Mouse (Mus musculus) limb, embryonic 11.5 days (tissue): ENCODE measurements around the gene Dpm1. TPM values are rescaled to one million over a fixed set of nuclear protein-coding genes. Genes with fewer than 3 reads are reported as not detected.
A peak's percentile ranks its signal among the peaks of the same experiment; 100 is the strongest.

Experiments
- ATAC-seq: fragments of 200-750 bp; cut with Nextera tagmentation; 2 replicates; pipeline ENCODE4 v1.8.0; 2017; ENCODE audit warnings: low read depth; ENCODE audit not compliant: insufficient number of reproducible peaks, low FRiP score, low TSS enrichment
- DNase-seq: peaks from one replicate; pipeline ENCODE4 v3.0.0-alpha.2; 2015; ENCODE audit warnings: low spot score
- H3K27ac ChIP-seq: fragments of 300-500 bp; sonication (generic); replicated peaks from 2 replicates; pipeline ENCODE4 v1.5.1; 2014; ENCODE audit warnings: low read depth, mild to moderate bottlenecking, low read length
- H3K27me3 ChIP-seq: fragments of 300-500 bp; sonication (generic); 2 replicates; pipeline ENCODE4 v1.6.1; 2014; ENCODE audit warnings: mild to moderate bottlenecking, low read length, mixed read lengths; ENCODE audit not compliant: control insufficient read depth, insufficient read depth
- H3K36me3 ChIP-seq: fragments of 300-500 bp; sonication (generic); 2 replicates; pipeline ENCODE4 v1.6.1; 2014; ENCODE audit warnings: mild to moderate bottlenecking, low read length, moderate library complexity, mixed read lengths; ENCODE audit not compliant: control insufficient read depth, insufficient read depth
- H3K4me1 ChIP-seq: fragments of 300-500 bp; sonication (generic); 2 replicates; pipeline ENCODE4 v1.6.1; 2014; ENCODE audit warnings: low read length, mixed read lengths; ENCODE audit not compliant: control insufficient read depth, insufficient read depth
- H3K4me2 ChIP-seq: fragments of 300-500 bp; sonication (generic); 2 replicates; pipeline ENCODE4 v1.6.1; 2014; ENCODE audit warnings: low read depth, mild to moderate bottlenecking, moderate library complexity; ENCODE audit not compliant: severe bottlenecking
- H3K4me3 ChIP-seq: fragments of 300-500 bp; sonication (generic); 2 replicates; pipeline ENCODE4 v1.5.1; 2014; ENCODE audit warnings: low read depth, low read length
- H3K9ac ChIP-seq: fragments of 300-500 bp; sonication (generic); 2 replicates; pipeline ENCODE4 v1.6.1; 2014; ENCODE audit warnings: mild to moderate bottlenecking, low read length
- H3K9me3 ChIP-seq: fragments of 300-500 bp; sonication (generic); 2 replicates; pipeline ENCODE4 v1.6.1; 2016; ENCODE audit warnings: low read length; ENCODE audit not compliant: control insufficient read depth
- WGBS: fragments of 180-500 bp; shearing (Covaris S2); extraction: QIAGEN DNeasy Blood & Tissue Kit; methylation state at CpG from one replicate; pipeline ENCODE4 v1.1.7; 2014; 5-methylcytosine and 5-hydroxymethylcytosine counted together
- microRNA-seq: library from miRNA; unstranded; fragments of <30 nt; microRNA quantifications from one replicate; pipeline ENCODE4, GENCODE M21; 2016
- polyA plus RNA-seq: library from polyadenylated mRNA; unstranded; fragments of >200 nt; fragmentation: Nextera tagmentation; extraction: Ambion mirVana; gene quantifications from 2 replicates; pipeline ENCODE4 v1.2.1, GENCODE M21; 2014

Gene Dpm1
- polyA plus RNA-seq, 1 experiment from 2014 or later, result 54.7 TPM

DNA sequence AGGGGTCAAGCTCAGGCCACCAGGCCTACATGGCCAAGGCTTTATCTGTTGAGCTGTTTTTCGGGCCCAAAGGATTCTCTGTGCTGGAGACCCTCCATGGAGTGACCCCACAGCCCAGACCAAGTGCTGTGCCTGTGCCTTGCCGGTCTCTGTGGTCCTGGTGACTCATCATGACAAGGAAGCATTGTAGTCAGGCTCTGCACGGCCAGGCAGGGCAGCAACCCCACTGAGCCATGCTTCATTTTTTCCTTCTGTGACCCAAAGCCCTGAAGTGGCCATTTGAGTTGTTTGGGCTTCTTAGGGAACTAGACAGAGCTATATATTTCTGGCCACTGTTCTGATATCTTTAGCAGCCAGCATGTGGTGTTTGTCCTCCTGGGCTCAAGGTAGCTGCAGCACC lies 62.6 kb downstream of the Dpm1 start:
- DNase-seq (no peak), ATAC-seq (no peak)
- Histone ChIP-seq H3K27me3 (no peaks in the 10 kb centered on the region), H3K36me3 (peaks cover under 1% of the 10 kb centered on the region; the same call in 1 of the 2 replicates), H3K4me1 (peaks cover 36% of the 10 kb centered on the region), H3K4me3 (no peak overlapping the region), H3K27ac (peak overlapping the region; percentile 94; the same call in 1 of the 2 replicates), H3K9me3 (no peaks in the 10 kb centered on the region), H3K4me2 (no peak overlapping the region), H3K9ac (no peak overlapping the region)
- WGBS, result 66% methylated on average over 3 of the region's 3 CpGs

DNA sequence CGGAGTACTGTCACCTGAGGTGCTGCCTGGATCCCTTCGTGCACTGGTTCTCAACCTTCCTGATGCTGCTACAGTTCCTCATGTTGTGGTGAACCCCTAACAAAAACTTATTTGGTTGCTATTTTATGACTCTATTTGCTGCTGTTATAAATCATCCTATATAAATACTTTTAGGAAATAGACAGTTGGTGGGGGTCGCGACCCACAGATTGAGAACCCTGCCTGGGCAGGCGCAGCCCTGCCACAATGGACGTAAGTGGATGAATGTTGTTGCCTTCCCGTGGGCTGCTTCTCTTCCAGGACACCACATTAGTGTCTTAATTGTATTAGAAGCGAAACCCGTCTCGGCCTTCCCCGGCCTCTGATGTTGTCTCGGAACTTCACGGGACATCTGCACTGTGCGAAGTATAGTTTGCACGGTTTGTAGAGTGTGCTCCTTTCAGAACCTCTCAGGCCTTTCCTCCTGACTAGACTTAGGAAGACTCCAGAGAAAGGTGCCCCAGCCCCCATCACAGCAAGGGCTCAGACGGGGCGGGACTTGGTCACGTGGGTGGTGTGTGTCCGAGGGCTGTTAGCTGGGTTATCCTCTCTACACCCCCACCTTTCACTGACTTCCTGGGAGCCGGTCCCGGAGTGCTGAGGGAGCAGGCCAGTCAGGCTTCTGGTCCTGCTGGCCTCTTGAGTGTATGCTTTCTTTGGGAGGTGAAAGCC lies 63.5 kb downstream of the Dpm1 start:
- H3K9me3 ChIP-seq, result no peaks in the 10 kb centered on the region
- no peak overlapping the region for H3K4me2 ChIP-seq
- ATAC-seq (no peak), DNase-seq (no peak)
- H3K36me3 ChIP-seq, result no peaks in the 10 kb centered on the region
- peaks cover 42% of the 10 kb centered on the region for H3K4me1 ChIP-seq
- 0 out of 2 replicates have a peak overlapping the region, but pooled peaks have one; percentile 94 for H3K27ac ChIP-seq
- H3K4me3 ChIP-seq, result no peak overlapping the region
- H3K9ac ChIP-seq, result no peak overlapping the region
- no peaks in the 10 kb centered on the region for H3K27me3 ChIP-seq
- WGBS, result 41% methylated on average over 21 of the region's 21 CpGs

DNA sequence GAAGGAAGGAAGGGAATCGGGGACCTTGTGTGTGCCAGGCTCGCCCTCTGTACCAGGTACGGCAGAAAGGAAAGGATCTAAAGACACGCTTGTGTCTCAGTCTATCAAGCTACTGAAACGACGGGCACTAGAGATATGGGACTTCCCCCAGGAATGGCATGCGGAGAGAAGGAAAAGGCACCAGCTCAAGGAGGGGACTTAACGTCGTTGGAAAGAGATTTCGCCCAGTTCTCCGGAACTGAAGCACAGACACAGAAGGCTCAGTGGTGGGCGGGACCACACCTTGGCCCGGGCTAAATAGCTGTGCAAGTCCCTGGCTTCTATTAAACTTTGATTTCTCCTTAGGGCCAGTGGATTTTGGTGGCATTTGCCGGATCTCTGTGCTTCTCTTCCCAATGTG lies 68.4 kb downstream of the Dpm1 start:
- Histone ChIP-seq H3K4me1 (peaks cover 33% of the 10 kb centered on the region), H3K36me3 (no peaks in the 10 kb centered on the region), H3K4me3 (peak overlapping the region; percentile 20; the same call in 1 of the 2 replicates), H3K27me3 (no peaks in the 10 kb centered on the region), H3K4me2 (peak overlapping the region; percentile 52), H3K27ac (peak overlapping the region; percentile 25; the same call in 1 of the 2 replicates), H3K9ac (peak overlapping the region; percentile 41), H3K9me3 (no peaks in the 10 kb centered on the region)
- no peak for ATAC-seq
- WGBS, result 8% methylated on average over 14 of the region's 14 CpGs
- no peak for DNase-seq

DNA sequence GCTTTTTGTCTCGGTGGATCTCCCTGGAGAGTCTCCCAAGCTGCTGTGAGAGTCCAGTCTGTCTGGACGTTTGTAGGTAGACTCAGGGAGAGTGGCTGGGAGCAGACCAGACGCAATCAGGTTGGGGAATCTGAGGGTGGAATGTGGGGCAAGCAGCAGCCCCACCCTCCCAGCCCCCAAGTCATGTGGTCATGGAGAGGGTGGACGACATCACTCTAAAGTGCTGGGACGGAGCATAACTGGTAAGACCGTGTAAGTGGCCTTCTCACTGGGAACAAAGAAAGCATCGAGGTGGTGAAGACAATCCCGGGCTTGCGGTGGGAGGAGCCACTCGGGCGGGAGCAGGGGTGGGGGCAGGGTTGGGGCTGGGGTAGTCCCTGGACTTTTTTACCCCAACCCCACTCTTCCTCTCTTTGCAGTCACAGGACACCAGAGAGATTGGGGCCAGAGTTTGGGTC lies 68.8 kb downstream of the Dpm1 start:
- no peaks in the 10 kb centered on the region for H3K36me3 ChIP-seq
- H3K9me3 ChIP-seq, result no peaks in the 10 kb centered on the region
- H3K27ac ChIP-seq, result peak overlapping the region; percentile 25; the same call in 1 of the 2 replicates
- no peaks in the 10 kb centered on the region for H3K27me3 ChIP-seq
- H3K4me1 ChIP-seq, result peaks cover 31% of the 10 kb centered on the region
- peak overlapping the region; percentile 20; the same call in 1 of the 2 replicates for H3K4me3 ChIP-seq
- WGBS, result 5% methylated on average over 11 of the region's 11 CpGs
- 0 out of 2 replicates have a peak, but pooled peaks have one; percentile 52 for ATAC-seq
- peak overlapping the region; percentile 41 for H3K9ac ChIP-seq
- DNase-seq, result peak; percentile 58
- peak overlapping the region; percentile 52 for H3K4me2 ChIP-seq

DNA sequence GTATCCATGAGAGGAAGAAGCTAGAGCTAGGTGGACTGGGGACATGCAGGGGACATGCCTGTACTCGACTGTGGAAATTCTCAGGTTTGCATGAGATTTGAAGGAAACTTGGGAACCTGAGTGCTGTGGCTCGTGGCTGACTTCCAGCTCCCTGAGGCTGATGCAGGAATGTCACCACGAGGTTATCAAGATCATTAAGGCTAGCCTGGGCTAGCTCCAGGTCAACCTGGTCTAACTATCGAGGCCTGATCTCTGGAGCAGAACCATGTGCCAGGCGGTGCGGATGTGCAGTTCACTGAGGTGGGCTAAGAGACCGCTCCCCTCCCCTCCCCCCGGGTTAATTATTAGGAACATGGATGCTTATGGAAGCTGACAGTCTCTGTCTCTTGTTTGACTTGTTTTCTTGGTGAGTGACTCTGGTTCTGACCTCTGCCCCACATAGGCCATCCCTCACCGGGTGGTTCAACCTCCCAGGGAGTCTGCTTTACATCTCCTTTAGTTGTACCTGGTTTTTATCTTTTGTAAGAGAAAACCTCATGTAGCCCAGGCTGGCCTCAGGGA lies 69.9 kb downstream of the Dpm1 start:
- Histone ChIP-seq H3K9me3 (no peaks in the 10 kb centered on the region), H3K36me3 (no peaks in the 10 kb centered on the region), H3K4me3 (no peak overlapping the region), H3K4me1 (peaks cover 31% of the 10 kb centered on the region), H3K9ac (no peak overlapping the region), H3K27ac (no peak overlapping the region), H3K27me3 (no peaks in the 10 kb centered on the region), H3K4me2 (no peak overlapping the region)
- no peak for ATAC-seq
- 84% methylated on average over 9 of the region's 9 CpGs for whole genome bisulfite sequencing
- no peak for DNase-seq

Small RNA genes within 50 kb of the gene (microRNA-seq; reads per million reads assigned to microRNA genes)
- gene Gm24561, result not detected

Other genes with a start within 250 kb of the Dpm1 start
- 0.54 and 0.55 TPM in 2 replicates for gene Ripor3, start 220.0 kb downstream of the Dpm1 start, polyA plus RNA-seq
- 5.0 and 5.7 TPM in 2 replicates for gene Pard6b, start 149.6 kb downstream of the Dpm1 start, polyA plus RNA-seq
- gene Adnp, start 23.5 kb downstream of the Dpm1 start, polyA plus RNA-seq, result 12.2 and 19.8 TPM in 2 replicates
- 27.8 and 28.5 TPM in 2 replicates for gene Gm20716, start 227 bp downstream of the Dpm1 start, polyA plus RNA-seq
- gene Mocs3, start within 50 bp of the Dpm1 start, polyA plus RNA-seq, result 7.0 and 8.9 TPM in 2 replicates
- gene Kcng1, start 51.1 kb upstream of the Dpm1 start, polyA plus RNA-seq, result 0.71 and 0.76 TPM in 2 replicates